9 mouse cellular contexts compared by ENCODE assay signal in genomic region chr15:80679515-80680215, GRCm38 (mm10). TPM values are rescaled to one million over a fixed set of nuclear protein-coding genes. Genes with fewer than 3 reads are reported as not detected.
DNase-seq lines count a peak whose midpoint lies in the region; ATAC-seq lines count a peak whose summit lies in the region.
"Had no signal": no experiment of that assay in that cellular context is flagged by ENCODE, and none has a peak within 500 bp of the region (broad histone marks: within the 10 kb centered on the region; RNA-seq: fewer than 3 reads in every experiment).

No protein-coding gene starts in this region.

- H3K27me3 ChIP-seq in forebrain, embryonic 10.5 days (ENCODE audit: poor library complexity, severe bottlenecking) = peaks cover 15% of the 10 kb centered on the region
- no peaks in the 10 kb centered on the region for H3K27me3 ChIP-seq in forebrain, embryonic 11.5 days (ENCODE audit: control insufficient read depth, insufficient read depth, low read length)
- no peaks in the 10 kb centered on the region for H3K27me3 ChIP-seq in forebrain, embryonic 15.5 days
- peaks cover 11% of the 10 kb centered on the region; the same call in 1 of the 2 replicates for H3K27me3 ChIP-seq in kidney, embryonic 15.5 days
- no peaks in the 10 kb centered on the region for H3K27me3 ChIP-seq in midbrain, embryonic 13.5 days

- no peak for ATAC-seq in forebrain, embryonic 11.5 days (replicated peaks; ENCODE audit: low FRiP score)
- peak; percentile 69; the same call in 1 of the 2 replicates for ATAC-seq in forebrain, embryonic 15.5 days (replicated peaks)
- no peak for ATAC-seq in kidney, embryonic 15.5 days (replicated peaks; ENCODE audit: low FRiP score)
- peak; percentile 73 for ATAC-seq in midbrain, embryonic 13.5 days

- H3K27ac ChIP-seq in forebrain, embryonic 10.5 days = peak overlapping the region; percentile 56; the same call in 1 of the 2 replicates
- H3K27ac ChIP-seq in forebrain, embryonic 11.5 days (ENCODE audit: low read depth, low read length) = no peak overlapping the region
- no peak overlapping the region for H3K27ac ChIP-seq in forebrain, embryonic 15.5 days (replicated peaks)
- H3K27ac ChIP-seq in kidney, embryonic 15.5 days = 0 out of 2 replicates have a peak overlapping the region, but pooled peaks have one; percentile 49
- H3K27ac ChIP-seq in midbrain, embryonic 13.5 days = peak overlapping the region; percentile 42; the same call in 1 of the 2 replicates
- H3K27ac ChIP-seq: liver, embryonic 14.5 days had no signal

- no peak overlapping the region; the same call in 1 of the 2 replicates for H3K9ac ChIP-seq in forebrain, embryonic 11.5 days (ENCODE audit: low read length)
- no peak overlapping the region for H3K9ac ChIP-seq in forebrain, embryonic 15.5 days (replicated peaks)
- H3K9ac ChIP-seq in kidney, embryonic 15.5 days = no peak overlapping the region
- H3K9ac ChIP-seq in midbrain, embryonic 13.5 days (replicated peaks) = no peak overlapping the region
- H3K9ac ChIP-seq: liver, embryonic 14.5 days had no signal

- no peak overlapping the region for H3K4me2 ChIP-seq in forebrain, embryonic 11.5 days (ENCODE audit: low read depth, low read length, severe bottlenecking)
- no peak overlapping the region for H3K4me2 ChIP-seq in forebrain, embryonic 15.5 days (replicated peaks)
- H3K4me2 ChIP-seq in kidney, embryonic 15.5 days = no peak overlapping the region
- H3K4me2 ChIP-seq in midbrain, embryonic 13.5 days (replicated peaks) = no peak overlapping the region

- 53% methylated on average over 8 of the region's 8 CpGs for WGBS in forebrain, embryonic 10.5 days
- WGBS in forebrain, embryonic 11.5 days = 56% methylated on average over 8 of the region's 8 CpGs
- 20% methylated on average over 8 of the region's 8 CpGs for WGBS in forebrain, embryonic 15.5 days
- 60% methylated on average over 8 of the region's 8 CpGs for WGBS in kidney, embryonic 15.5 days
- 55% methylated on average over 8 of the region's 8 CpGs for WGBS in midbrain, embryonic 13.5 days

- no peak overlapping the region for H3K4me3 ChIP-seq in forebrain, embryonic 10.5 days
- H3K4me3 ChIP-seq in forebrain, embryonic 11.5 days (ENCODE audit: low read depth, low read length) = no peak overlapping the region
- no peak overlapping the region for H3K4me3 ChIP-seq in forebrain, embryonic 15.5 days
- H3K4me3 ChIP-seq in kidney, embryonic 15.5 days (replicated peaks) = no peak overlapping the region
- H3K4me3 ChIP-seq in midbrain, embryonic 13.5 days (replicated peaks) = no peak overlapping the region

- no peaks in the 10 kb centered on the region for H3K9me3 ChIP-seq in forebrain, embryonic 10.5 days
- no peaks in the 10 kb centered on the region for H3K9me3 ChIP-seq in forebrain, embryonic 11.5 days (ENCODE audit: control insufficient read depth, low read length)
- no peaks in the 10 kb centered on the region for H3K9me3 ChIP-seq in forebrain, embryonic 15.5 days
- H3K9me3 ChIP-seq in kidney, embryonic 15.5 days (replicated peaks) = no peaks in the 10 kb centered on the region
- H3K9me3 ChIP-seq in midbrain, embryonic 13.5 days = no peaks in the 10 kb centered on the region

- peaks cover 43% of the 10 kb centered on the region for H3K4me1 ChIP-seq in forebrain, embryonic 10.5 days
- H3K4me1 ChIP-seq in forebrain, embryonic 11.5 days (replicated peaks; ENCODE audit: control insufficient read depth, insufficient read depth, low read length) = peaks cover 3% of the 10 kb centered on the region; the same call in 1 of the 2 replicates
- H3K4me1 ChIP-seq in forebrain, embryonic 15.5 days = peaks cover 29% of the 10 kb centered on the region
- peaks cover 48% of the 10 kb centered on the region for H3K4me1 ChIP-seq in kidney, embryonic 15.5 days
- peaks cover 48% of the 10 kb centered on the region for H3K4me1 ChIP-seq in midbrain, embryonic 13.5 days (replicated peaks)

- no peak for DNase-seq in forebrain, embryonic 10.5 days (ENCODE audit: extremely low spot score, low spot score)
- no peak for DNase-seq in forebrain, embryonic 11.5 days (ENCODE audit: low spot score)
- DNase-seq in 3T3-L1 (ENCODE audit: low read depth, low spot score) = peak; percentile 22
- DNase-seq in spleen, postnatal 10 days (ENCODE audit: low spot score in 2 of 2) = no peak
- no peak for DNase-seq in thymus, postnatal 14 days

- H3K36me3 ChIP-seq in forebrain, embryonic 10.5 days (replicated peaks) = no peaks in the 10 kb centered on the region
- no peaks in the 10 kb centered on the region for H3K36me3 ChIP-seq in forebrain, embryonic 11.5 days (ENCODE audit: control insufficient read depth, insufficient read depth, low read length)
- no peaks in the 10 kb centered on the region for H3K36me3 ChIP-seq in forebrain, embryonic 15.5 days
- H3K36me3 ChIP-seq in kidney, embryonic 15.5 days = no peaks in the 10 kb centered on the region
- H3K36me3 ChIP-seq in midbrain, embryonic 13.5 days = no peaks in the 10 kb centered on the region

RNA-seq across cellular contexts. Expression of gene Fam83f, which starts 8.0 kb away (rescaled TPM):
- 0.37 and 0.68 TPM in 2 replicates for polyA plus RNA-seq in forebrain, embryonic 10.5 days (2016; fragmentation: Nextera tagmentation; extraction: Ambion mirVana)
- polyA plus RNA-seq in forebrain, embryonic 11.5 days (2014; fragmentation: Nextera tagmentation; extraction: Ambion mirVana) = 0.32 and 0.51 TPM in 2 replicates
- polyA plus RNA-seq in forebrain, embryonic 15.5 days (2015; fragmentation: Nextera tagmentation; extraction: Ambion mirVana) = 0.05 and 0.15 TPM in 2 replicates
- 3.8 and 4.1 TPM in 2 replicates for polyA plus RNA-seq in kidney, embryonic 15.5 days (2015; fragmentation: Nextera tagmentation; extraction: Ambion mirVana)
- 0.19 and 0.27 TPM in 2 replicates for polyA plus RNA-seq in midbrain, embryonic 13.5 days (2015; fragmentation: Nextera tagmentation; extraction: Ambion mirVana)

RNA-seq across cellular contexts. Expression of gene Tnrc6b, which starts 31.4 kb away (rescaled TPM):
- 40.5 and 43.4 TPM in 2 replicates for polyA plus RNA-seq in forebrain, embryonic 10.5 days (2016; fragmentation: Nextera tagmentation; extraction: Ambion mirVana)
- polyA plus RNA-seq in forebrain, embryonic 11.5 days (2014; fragmentation: Nextera tagmentation; extraction: Ambion mirVana) = 20.8 and 23.3 TPM in 2 replicates
- 34.2 and 35.2 TPM in 2 replicates for polyA plus RNA-seq in forebrain, embryonic 15.5 days (2015; fragmentation: Nextera tagmentation; extraction: Ambion mirVana)
- polyA plus RNA-seq in kidney, embryonic 15.5 days (2015; fragmentation: Nextera tagmentation; extraction: Ambion mirVana) = 29.0 and 33.5 TPM in 2 replicates
- 48.7 and 51.0 TPM in 2 replicates for polyA plus RNA-seq in midbrain, embryonic 13.5 days (2015; fragmentation: Nextera tagmentation; extraction: Ambion mirVana)

Comparison
In these comparisons a context has a peak if more than half of its experiments do, and no peak if none do; other contexts are left out.
1. H3K27ac ChIP-seq: peak in forebrain, embryonic 10.5 days (single experiment), kidney, embryonic 15.5 days (single experiment) and midbrain, embryonic 13.5 days (single experiment); none in forebrain, embryonic 11.5 days (single experiment) and forebrain, embryonic 15.5 days (single experiment).
2. ATAC-seq: peak in forebrain, embryonic 15.5 days (single experiment) and midbrain, embryonic 13.5 days (single experiment); none in forebrain, embryonic 11.5 days (single experiment) and kidney, embryonic 15.5 days (single experiment).